Mouse (Mus musculus): ENCODE measurements around the gene Gtf3c5.

Gene Gtf3c5

GRCm38 (mm10) chr2:28533901-28534435, 49.6 kb downstream of the Gtf3c5 start:
- DNase-seq = no peak

DNA sequence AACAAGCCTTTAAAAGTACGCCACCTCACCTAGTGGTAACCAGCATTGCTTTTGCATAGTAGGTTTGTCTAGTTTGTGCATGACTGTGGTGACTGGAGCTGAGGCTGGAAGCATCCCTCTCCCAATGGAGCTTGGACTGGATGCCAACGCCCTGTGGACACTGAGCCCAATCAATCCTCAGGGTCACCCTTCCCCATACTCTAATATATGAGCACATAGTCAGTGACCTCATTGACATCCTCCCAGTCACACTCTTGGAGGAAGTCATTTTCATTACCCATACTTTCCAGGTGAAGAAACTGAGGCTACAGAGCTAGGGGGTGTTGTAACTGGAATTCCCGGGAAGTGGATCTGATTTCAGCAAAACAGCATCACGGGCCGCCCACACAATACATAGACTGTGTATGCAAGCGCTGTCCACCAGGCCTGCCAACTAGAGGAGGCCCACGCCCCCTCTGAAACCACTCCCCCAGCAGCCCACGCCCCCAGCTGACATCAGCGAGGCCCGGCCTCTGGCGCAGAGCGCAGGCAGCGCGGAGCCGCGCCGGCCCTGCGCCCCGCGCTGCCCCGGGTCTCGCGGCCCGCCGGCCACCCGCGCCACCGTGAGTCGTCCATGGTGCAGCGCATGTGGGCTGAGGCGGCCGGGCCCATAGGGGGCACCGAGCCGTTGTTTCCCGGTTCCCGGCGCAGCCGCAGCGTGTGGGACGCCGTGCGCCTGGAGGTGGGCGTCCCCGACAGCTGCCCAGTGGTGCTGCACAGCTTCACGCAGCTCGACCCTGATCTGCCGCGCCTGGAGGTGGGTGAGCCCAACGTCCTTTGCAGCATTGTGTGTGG, 50.4 kb downstream of the Gtf3c5 start:
- DNase-seq = peak; percentile 48 to 63

- no peak for DNase-seq
Observed at GRCm38 (mm10) chr2:28530311-28530710, 53.2 kb downstream of the Gtf3c5 start.

DNA sequence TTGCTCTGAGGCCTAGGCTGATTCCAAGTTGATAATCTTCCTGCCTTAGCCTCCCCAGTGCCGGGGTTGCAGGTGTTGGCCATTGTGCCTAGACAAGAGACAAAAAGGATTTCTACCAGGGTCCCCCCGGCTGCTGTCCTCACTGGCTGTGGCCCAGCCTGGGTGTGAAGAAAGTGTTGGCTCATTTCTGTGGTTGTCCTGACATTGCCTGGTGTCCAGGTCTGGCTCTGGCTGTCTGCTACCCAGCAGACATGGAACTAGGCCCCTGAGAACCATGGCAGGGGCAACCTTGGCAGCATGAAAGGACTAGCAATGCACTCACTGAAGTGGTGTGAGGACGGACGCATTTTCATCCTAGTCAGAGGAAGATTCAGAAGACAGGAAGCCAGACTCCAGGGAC, 53.7 kb downstream of the Gtf3c5 start:
- no peak for DNase-seq

DNA sequence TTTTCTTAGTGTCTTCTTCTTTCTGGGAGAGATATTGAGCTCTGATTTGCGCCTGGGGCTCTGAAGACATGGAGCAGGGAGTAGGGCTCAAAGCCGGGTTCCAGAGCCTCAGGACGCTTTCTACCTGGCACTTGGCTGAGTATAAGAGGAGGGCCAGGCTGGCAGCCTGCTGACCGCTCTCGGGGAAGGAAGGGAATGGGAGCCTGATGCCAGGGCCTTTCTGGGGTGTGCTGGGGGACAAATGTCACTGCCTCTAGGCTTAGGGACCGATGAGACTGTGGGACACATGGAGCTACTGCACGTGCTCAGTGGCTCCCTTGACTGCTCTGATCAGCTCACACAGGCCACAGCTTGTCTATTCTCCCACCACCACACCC, 55.2 kb downstream of the Gtf3c5 start:
- no peak for DNase-seq

GRCm38 (mm10) chr2:28527436-28528353, 55.9 kb downstream of the Gtf3c5 start:
- DNase-seq = no peak

DNA sequence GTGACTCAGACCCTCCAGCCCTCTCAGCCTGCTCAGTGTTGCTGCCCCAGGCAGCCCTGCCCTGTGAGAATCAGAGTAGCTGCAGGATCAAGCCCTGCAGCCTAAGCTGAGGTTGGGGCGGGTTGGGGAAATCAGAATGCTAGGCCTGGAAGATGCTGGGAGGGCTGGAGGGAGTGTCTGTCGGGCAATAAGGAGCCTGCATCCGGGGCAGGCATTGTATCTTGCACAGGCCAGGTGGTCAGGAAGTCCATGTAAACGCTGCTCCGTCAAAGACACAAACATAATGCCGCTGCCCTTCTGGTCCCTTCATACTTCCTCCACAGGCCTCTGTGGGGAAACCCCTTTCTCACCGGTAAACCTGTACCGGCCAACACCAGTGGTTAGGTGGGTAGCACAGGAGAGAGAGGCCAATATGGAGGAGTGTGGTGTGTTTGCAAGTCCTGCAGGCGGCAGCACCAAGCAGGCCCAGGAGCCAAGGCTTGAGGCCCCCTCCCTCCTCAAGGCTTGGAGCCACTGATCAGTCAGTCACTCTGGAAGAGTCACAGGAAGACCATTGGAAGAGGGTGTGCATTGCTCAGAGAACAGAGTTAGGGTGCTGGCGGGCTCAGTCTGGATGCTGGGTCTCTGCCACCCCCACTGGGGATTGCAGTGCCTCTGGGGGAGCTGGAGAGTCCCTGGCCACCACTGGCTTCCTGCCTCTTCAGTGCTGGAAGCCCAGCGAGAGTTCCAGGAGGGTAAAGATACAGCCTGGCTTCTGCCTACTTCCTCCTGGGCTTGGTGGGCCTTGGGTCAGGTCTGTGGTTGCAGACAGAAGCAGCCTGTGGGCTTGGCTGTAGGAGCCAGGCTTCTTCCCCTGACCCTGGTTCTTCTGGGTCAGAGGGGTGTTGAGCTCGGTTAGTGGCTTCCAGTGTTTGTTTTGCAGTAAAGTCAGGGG, 57.3 kb downstream of the Gtf3c5 start:
- no peak for DNase-seq

GRCm38 (mm10) chr2:28525219-28525942, 58.2 kb downstream of the Gtf3c5 start:
- DNase-seq = no peak

DNA sequence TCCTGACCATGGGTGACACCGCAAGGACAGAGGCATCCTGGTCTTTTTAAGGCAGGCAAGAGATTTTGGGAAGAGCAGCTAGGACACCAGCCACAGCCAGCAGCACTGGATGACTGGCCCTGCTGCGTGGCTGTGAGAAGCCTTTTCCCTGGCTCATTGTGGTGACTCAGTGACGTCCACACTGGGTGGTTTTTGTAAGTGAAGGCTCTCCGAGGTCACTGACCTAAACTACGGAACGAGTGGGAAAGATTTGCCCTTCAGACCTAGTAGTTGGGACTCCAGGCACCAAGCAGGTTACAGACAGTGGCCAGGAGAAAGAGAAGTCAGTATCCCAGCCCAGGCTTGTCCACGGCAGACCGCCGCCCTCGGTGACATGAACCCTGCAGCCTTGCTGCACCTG, 59.1 kb downstream of the Gtf3c5 start:
- DNase-seq = no peak

DNA sequence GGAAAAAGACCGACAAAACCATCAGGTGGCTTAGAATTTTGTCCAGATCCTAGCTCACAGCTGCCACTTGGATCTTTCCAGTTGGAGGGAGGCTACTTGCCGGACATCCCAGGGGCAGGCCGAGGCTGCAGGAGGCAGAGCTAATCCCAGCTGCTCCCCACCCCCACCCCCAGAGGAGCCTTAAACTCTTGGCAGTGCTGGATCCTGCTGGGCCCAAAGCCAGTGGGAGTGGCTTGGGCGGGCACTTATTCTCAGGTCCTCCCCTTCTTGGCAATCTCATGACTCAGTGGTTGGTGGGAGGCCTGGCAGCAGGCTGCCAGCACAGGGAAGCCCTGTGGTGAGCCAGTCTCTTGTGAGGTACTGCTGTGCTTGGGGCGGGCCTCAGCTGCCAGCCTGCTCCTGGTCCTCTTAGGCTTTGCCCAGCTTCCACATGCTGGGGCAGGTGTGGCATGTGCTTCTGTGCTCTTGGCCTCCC, 59.9 kb downstream of the Gtf3c5 start:
- DNase-seq = no peak

- DNase-seq = no peak
Observed at GRCm38 (mm10) chr2:28522166-28522565, 61.4 kb downstream of the Gtf3c5 start.

DNA sequence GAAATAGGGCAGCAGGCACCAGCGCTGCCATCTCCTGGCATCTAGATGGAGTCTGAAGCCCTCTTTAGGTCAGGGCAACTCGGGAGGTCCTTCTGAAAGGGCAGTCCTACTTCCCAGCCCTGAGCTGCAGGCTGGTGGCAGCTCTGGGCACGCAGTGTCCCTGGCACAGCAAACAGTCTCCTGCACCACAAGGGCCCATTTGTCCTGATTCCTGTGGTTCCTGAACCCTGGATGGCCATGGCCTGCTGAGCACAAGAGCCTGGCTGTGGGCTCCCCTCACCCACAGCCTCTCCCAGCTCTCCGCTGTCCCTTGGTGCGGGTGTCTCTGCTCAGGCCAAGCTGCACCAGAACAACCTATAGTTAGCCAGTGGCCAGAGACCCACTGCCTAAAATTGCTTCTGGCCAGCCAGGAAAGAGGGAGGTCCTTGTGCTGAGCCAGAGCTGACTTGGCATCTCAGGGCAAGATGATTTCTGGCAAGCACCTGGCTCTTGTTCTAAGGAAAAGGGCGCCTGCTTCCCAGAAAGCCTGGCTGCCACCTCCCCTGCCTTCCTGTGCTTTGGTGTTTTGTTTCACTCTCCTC, 61.9 kb downstream of the Gtf3c5 start:
- DNase-seq = no peak

- no peak for DNase-seq
Observed at GRCm38 (mm10) chr2:28520581-28520980, 63.0 kb downstream of the Gtf3c5 start.

DNA sequence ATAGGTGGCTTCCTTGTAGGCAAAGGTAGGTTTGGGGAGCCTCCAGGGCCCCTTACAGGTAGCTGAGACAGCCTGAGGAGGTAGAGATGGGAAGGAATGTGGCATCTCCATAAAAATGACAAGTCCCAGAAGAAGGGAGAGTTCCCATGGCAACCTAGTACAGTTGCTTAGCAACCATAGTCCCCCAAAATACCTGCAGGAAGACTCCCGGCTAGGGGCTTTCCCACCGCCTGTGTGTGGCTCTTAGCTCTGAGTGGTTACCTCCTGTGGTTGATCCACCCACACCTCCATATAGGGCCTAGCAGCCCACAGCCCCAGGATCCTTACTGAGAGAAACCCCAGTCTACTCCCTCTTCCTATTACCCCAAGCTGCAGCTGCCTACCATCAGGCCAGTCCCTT, 65.3 kb downstream of the Gtf3c5 start:
- DNase-seq = peak in 1 of 2 experiments; percentile 35

- peak in 1 of 2 experiments; percentile 54 for DNase-seq
Observed at GRCm38 (mm10) chr2:28517206-28517909, 66.2 kb downstream of the Gtf3c5 start.
